10 mouse cellular contexts compared by ENCODE assay signal in genomic region chr10:122930520-122930919, GRCm38 (mm10).
DNase-seq lines count a peak whose midpoint lies in the region; ATAC-seq and TF ChIP-seq lines count a peak whose summit lies in the region.
"Had no signal": no experiment of that assay in that cellular context is flagged by ENCODE, and none has a peak within 500 bp of the region (broad histone marks: within the 10 kb centered on the region; RNA-seq: fewer than 3 reads in every experiment).

No protein-coding gene starts in this region.

- H3K36me3 ChIP-seq in embryonic facial prominence, embryonic 15.5 days = no peaks in the 10 kb centered on the region
- no peaks in the 10 kb centered on the region for H3K36me3 ChIP-seq in hindbrain, postnatal 0 days (ENCODE audit: insufficient read depth, low read length)
- no peaks in the 10 kb centered on the region; the same call in 1 of the 2 replicates for H3K36me3 ChIP-seq in neural tube, embryonic 14.5 days (ENCODE audit: control insufficient read depth, insufficient read depth, low read length)
- H3K36me3 ChIP-seq: liver, embryonic 12.5 days had no signal

- no peak overlapping the region for H3K4me3 ChIP-seq in layer of hippocampus, adult 2 months
- no peak overlapping the region for H3K4me3 ChIP-seq in embryonic facial prominence, embryonic 15.5 days (replicated peaks)
- H3K4me3 ChIP-seq in hindbrain, postnatal 0 days (ENCODE audit: low read length) = no peak overlapping the region
- no peak overlapping the region for H3K4me3 ChIP-seq in neural tube, embryonic 14.5 days (ENCODE audit: low read depth, low read length)
- H3K4me3 ChIP-seq: heart, adult 2 months; liver, embryonic 12.5 days had no signal

- H3K27ac ChIP-seq in layer of hippocampus, adult 2 months = peak overlapping the region; percentile 75
- peak overlapping the region; percentile 71 for H3K27ac ChIP-seq in embryonic facial prominence, embryonic 15.5 days (replicated peaks)
- peak overlapping the region; percentile 76 for H3K27ac ChIP-seq in hindbrain, postnatal 0 days
- H3K27ac ChIP-seq in neural tube, embryonic 14.5 days (ENCODE audit: low read depth, low read length) = peak overlapping the region; percentile 61
- H3K27ac ChIP-seq: heart, adult 2 months; liver, embryonic 12.5 days had no signal

- DNase-seq in layer of hippocampus, adult 2 months (ENCODE audit: low spot score in 2 of 2) = no peak
- no peak for DNase-seq in layer of hippocampus, adult 8-10 months (ENCODE audit: low spot score in 2 of 2)
- no peak for DNase-seq in hindbrain, postnatal 0 days (ENCODE audit: low spot score)
- DNase-seq in B cell, adult 2 months = no peak
- DNase-seq in lung, postnatal 25 days (ENCODE audit: low spot score) = no peak

- H3K27me3 ChIP-seq in embryonic facial prominence, embryonic 15.5 days = no peaks in the 10 kb centered on the region
- H3K27me3 ChIP-seq in hindbrain, postnatal 0 days (ENCODE audit: insufficient read depth, low read length) = no peaks in the 10 kb centered on the region
- no peaks in the 10 kb centered on the region for H3K27me3 ChIP-seq in neural tube, embryonic 14.5 days (ENCODE audit: control insufficient read depth, insufficient read depth, low read length)

- no peak for ATAC-seq in embryonic facial prominence, embryonic 15.5 days (ENCODE audit: insufficient number of reproducible peaks, low FRiP score, low TSS enrichment, low read depth)
- no peak for ATAC-seq in hindbrain, postnatal 0 days
- ATAC-seq in neural tube, embryonic 14.5 days (ENCODE audit: low read depth) = no peak
- ATAC-seq: CD4-positive, CD25-positive, alpha-beta regulatory T cell, adult 4 months; liver, embryonic 12.5 days had no signal

- 78% methylated on average over 4 of the region's 4 CpGs for WGBS in embryonic facial prominence, embryonic 15.5 days
- WGBS in hindbrain, postnatal 0 days = 83% methylated on average over 4 of the region's 4 CpGs
- 94% methylated on average over 4 of the region's 4 CpGs for WGBS in neural tube, embryonic 14.5 days

- H3K9me3 ChIP-seq in embryonic facial prominence, embryonic 15.5 days (replicated peaks) = no peaks in the 10 kb centered on the region
- no peaks in the 10 kb centered on the region for H3K9me3 ChIP-seq in hindbrain, postnatal 0 days (ENCODE audit: low read length)
- no peaks in the 10 kb centered on the region for H3K9me3 ChIP-seq in neural tube, embryonic 14.5 days (ENCODE audit: control insufficient read depth, low read length)
- H3K9me3 ChIP-seq: liver, embryonic 12.5 days had no signal

- H3K9ac ChIP-seq in embryonic facial prominence, embryonic 15.5 days = no peak overlapping the region
- no peak overlapping the region for H3K9ac ChIP-seq in hindbrain, postnatal 0 days (replicated peaks; ENCODE audit: low read length)
- no peak overlapping the region for H3K9ac ChIP-seq in neural tube, embryonic 14.5 days (replicated peaks; ENCODE audit: low read depth, low read length)
- H3K9ac ChIP-seq: liver, embryonic 12.5 days had no signal

- no peak for TF ChIP-seq CTCF in layer of hippocampus, adult 2 months (conservative IDR thresholded peaks at IDR 0.05)
- TF ChIP-seq CTCF in hindbrain, postnatal 0 days (IDR thresholded peaks at IDR 0.05; ENCODE audit: low read depth) = no peak

- H3K4me1 ChIP-seq in embryonic facial prominence, embryonic 15.5 days = peaks cover 43% of the 10 kb centered on the region
- H3K4me1 ChIP-seq in hindbrain, postnatal 0 days (ENCODE audit: insufficient read depth, low read length) = peaks cover 19% of the 10 kb centered on the region
- peaks cover 30% of the 10 kb centered on the region for H3K4me1 ChIP-seq in neural tube, embryonic 14.5 days (ENCODE audit: control insufficient read depth, insufficient read depth, low read length)

- no peak overlapping the region for H3K4me2 ChIP-seq in embryonic facial prominence, embryonic 15.5 days (replicated peaks)
- H3K4me2 ChIP-seq in hindbrain, postnatal 0 days (ENCODE audit: low read depth, low read length) = no peak overlapping the region
- H3K4me2 ChIP-seq in neural tube, embryonic 14.5 days (ENCODE audit: low read depth, low read length) = no peak overlapping the region
- H3K4me2 ChIP-seq: liver, embryonic 12.5 days had no signal
